Mouse (Mus musculus) heart, embryonic 10.5 days (tissue): ENCODE measurements around the gene Fam131a. TPM values are rescaled to one million over a fixed set of nuclear protein-coding genes. Genes with fewer than 3 reads are reported as not detected.

Experiments
- DNase-seq: peaks from one replicate; pipeline ENCODE4 v3.0.0-alpha.2; 2017; ENCODE audit warnings: low spot score
- H3K27ac ChIP-seq: fragments of 300-500 bp; sonication (generic); 2 replicates; pipeline ENCODE4 v1.5.1; 2016; ENCODE audit warnings: mild to moderate bottlenecking
- H3K27me3 ChIP-seq: fragments of 300-500 bp; sonication (generic); 2 replicates; pipeline ENCODE4 v1.6.1; 2016; ENCODE audit warnings: mild to moderate bottlenecking; ENCODE audit not compliant: poor library complexity, insufficient read depth, severe bottlenecking
- H3K36me3 ChIP-seq: fragments of 300-500 bp; sonication (generic); 2 replicates; pipeline ENCODE4 v1.6.1; 2016; ENCODE audit warnings: mild to moderate bottlenecking, moderate library complexity
- H3K4me1 ChIP-seq: fragments of 300-500 bp; sonication (generic); 2 replicates; pipeline ENCODE4 v1.6.1; 2016; ENCODE audit warnings: mild to moderate bottlenecking
- H3K4me3 ChIP-seq: fragments of 300-500 bp; sonication (generic); 2 replicates; pipeline ENCODE4 v1.5.1; 2016; ENCODE audit warnings: mild to moderate bottlenecking, moderate library complexity
- H3K9me3 ChIP-seq: fragments of 300-500 bp; sonication (generic); 2 replicates; pipeline ENCODE4 v1.6.1; 2016; ENCODE audit warnings: mild to moderate bottlenecking, moderate library complexity
- WGBS: fragments of 180-500 bp; shearing (Covaris S2); methylation state at CpG from one replicate; pipeline ENCODE4 v1.1.7; 2016; 5-methylcytosine and 5-hydroxymethylcytosine counted together
- polyA plus RNA-seq: library from polyadenylated mRNA; unstranded; fragments of >200 nt; fragmentation: Nextera tagmentation; extraction: Ambion mirVana; gene quantifications from 2 replicates; pipeline ENCODE4 v1.2.1, GENCODE M21; 2016

Fam131a gene
- polyA plus RNA-seq, 1 experiment from 2014 or later: 2.5 TPM

DNA sequence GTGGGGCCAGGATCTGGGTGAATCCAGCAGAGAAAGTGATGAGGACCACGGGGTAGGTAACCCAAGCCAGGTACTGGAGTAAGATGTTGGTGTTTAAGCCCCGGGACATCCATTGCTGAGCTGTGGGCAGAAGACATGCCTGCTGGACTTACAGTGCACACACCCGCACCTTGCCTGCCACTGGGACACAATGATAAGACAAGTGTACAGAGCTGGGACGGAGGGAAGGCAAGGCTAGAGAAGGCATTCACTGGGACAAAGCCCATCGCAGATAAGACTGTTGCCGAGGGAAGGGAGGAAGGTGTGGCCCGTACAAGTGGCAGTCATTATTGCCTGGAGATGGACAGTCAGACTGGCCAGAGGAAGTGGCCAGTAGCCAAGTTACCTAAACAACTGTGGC is 19.8 kb downstream of the Fam131a start:
- peaks cover 35% of the 10 kb centered on the region for H3K36me3 ChIP-seq
- DNase-seq: no peak
- H3K4me1 ChIP-seq: peaks cover 44% of the 10 kb centered on the region
- no peaks in the 10 kb centered on the region for H3K9me3 ChIP-seq
- 61% methylated on average over 7 of the region's 7 CpGs for WGBS
- H3K27me3 ChIP-seq: peaks cover 5% of the 10 kb centered on the region; the same call in 1 of the 2 replicates
- no peak overlapping the region; the same call in 1 of the 2 replicates for H3K4me3 ChIP-seq
- H3K27ac ChIP-seq: no peak overlapping the region

DNA sequence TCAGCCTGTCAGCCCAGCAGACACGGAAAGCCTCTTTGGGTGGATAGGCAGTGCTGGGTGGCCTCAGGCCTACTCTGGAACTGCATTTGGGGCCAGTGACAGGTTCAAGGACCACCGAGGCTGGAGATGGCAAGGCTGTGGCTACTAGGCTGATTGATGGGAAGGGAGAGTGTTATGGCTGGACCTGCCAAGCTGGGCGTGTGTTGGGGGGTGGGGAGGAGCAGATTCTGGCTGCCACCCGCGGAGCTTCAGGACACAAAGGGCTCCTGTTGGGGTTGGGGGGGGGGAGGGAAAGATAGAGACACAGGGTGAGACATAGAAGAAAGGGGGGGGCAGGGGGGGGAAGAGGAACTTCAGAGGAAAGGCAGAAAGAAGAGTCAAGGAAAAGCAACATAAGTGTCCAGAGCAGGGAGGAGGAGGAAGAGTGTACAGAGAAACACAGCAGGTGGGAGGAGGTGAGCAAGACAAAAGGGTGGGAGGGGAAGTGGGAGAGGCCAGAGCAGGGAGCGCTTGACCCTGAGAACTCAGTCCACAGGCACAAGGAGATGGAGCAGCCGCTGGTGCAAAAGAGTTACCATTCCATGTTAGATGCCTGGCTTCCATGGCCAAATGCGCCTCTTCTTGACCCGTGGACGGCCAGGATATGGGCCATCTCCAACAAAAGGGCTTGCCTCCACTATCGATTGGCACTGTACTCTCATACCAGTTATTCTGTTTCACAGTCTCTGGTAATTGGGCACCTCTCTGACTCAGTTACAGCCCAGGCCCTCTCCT is 21.5 kb downstream of the Fam131a start:
- DNase-seq: no peak
- Histone ChIP-seq H3K4me3 (peak overlapping the region; percentile 66), H3K4me1 (peaks cover 49% of the 10 kb centered on the region), H3K27me3 (peaks cover 5% of the 10 kb centered on the region; the same call in 1 of the 2 replicates), H3K36me3 (peaks cover 26% of the 10 kb centered on the region), H3K9me3 (no peaks in the 10 kb centered on the region), H3K27ac (peak overlapping the region; percentile 7)
- WGBS: 42% methylated on average over 11 of the region's 11 CpGs

DNA sequence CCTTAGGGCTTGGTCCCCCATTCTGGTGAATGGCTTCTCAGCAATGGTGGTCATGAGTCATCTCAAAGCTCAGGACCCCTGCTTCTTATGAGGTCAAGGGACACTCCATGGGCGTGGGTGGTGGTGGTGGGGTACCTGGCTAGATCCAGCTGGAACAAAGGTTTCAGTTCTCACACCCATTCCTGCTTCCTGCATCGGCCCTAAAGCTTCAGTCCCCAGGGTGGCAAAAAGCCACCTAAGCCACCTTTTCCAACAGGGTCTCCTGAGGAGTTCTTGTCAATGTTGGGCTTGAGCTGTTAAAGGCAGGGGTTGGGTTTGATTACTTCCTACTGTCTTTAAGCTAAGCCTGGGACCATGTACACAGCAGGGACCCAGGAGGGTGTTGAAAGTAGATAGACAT is 22.1 kb downstream of the Fam131a start:
- Histone ChIP-seq H3K4me1 (peaks cover 49% of the 10 kb centered on the region), H3K9me3 (no peaks in the 10 kb centered on the region), H3K4me3 (peak overlapping the region; percentile 66), H3K27me3 (peaks cover 5% of the 10 kb centered on the region; the same call in 1 of the 2 replicates), H3K27ac (peak overlapping the region; percentile 38; the same call in 1 of the 2 replicates), H3K36me3 (peaks cover 26% of the 10 kb centered on the region)
- WGBS: 58% methylated on average over 2 of the region's 2 CpGs
- no peak for DNase-seq

DNA sequence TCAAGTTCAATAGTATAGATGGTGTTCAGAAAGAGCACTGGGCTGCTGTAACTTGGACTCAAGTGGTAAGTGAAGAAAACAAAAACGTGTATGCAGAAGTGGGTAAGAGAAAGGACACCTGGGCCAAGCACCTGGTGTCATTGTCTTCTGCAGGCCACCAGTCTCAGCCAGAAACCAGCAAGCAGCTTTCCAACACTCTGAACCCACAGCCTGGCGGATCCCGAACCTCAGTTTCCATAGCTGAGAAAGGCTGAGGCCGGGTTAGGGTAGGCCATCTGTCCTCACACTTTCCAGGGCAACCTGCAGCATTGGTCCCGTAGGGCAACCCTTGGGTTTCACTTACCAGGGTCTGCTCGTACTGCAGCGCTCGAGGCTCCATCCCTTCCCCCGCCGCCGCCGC is 22.5 kb downstream of the Fam131a start:
- Histone ChIP-seq H3K4me1 (peaks cover 49% of the 10 kb centered on the region), H3K27me3 (peaks cover 5% of the 10 kb centered on the region; the same call in 1 of the 2 replicates), H3K27ac (peak overlapping the region; percentile 91), H3K36me3 (peaks cover 26% of the 10 kb centered on the region), H3K4me3 (peak overlapping the region; percentile 66), H3K9me3 (no peaks in the 10 kb centered on the region)
- 3% methylated on average over 12 of the region's 12 CpGs for WGBS
- DNase-seq: no peak

DNA sequence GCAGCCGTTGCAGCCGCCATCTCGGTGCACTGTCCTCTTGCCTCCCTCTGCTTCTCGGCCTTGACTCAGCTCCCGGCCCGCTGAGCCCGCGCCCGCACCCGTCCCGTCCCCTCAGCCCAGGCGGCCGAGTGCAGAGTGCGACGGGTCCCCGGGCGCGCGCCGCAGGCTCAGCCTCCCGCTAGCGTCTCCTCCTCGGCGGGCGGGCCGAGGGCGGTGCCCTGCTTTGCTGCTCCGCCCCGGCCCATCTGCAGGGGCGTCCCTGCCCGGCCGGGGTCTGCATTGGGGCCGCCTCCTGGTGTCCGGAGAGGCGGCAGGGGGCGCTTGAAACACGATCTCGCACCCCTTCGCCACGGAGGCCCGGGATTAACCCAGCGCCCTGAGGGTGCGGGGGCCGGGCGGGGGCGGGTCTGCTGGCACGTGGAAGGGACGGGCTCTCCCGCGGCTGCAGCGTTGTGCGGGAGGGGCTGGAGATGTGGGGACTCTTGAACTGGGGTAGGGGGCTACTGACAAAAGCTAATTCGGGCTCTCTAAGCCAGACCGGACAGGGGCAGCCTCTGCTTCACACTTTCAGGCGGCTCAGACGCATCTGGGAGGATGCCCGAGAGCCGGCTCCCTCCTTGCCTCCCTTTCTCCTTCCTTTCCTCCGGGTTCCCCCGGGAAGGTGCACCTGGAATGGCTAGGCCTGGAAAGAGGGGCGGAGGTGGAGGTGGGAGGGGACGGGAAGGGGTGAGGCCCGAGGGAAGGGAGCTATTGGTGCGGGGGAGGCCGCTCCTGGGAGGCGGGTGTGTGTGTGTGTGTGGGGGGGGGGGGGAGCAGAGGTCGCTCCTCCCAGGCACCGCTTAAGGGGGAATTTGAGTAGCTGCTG is 23.2 kb downstream of the Fam131a start:
- peak overlapping the region; percentile 91 for H3K27ac ChIP-seq
- peak; percentile 93 for DNase-seq
- no peaks in the 10 kb centered on the region for H3K9me3 ChIP-seq
- peaks cover 49% of the 10 kb centered on the region for H3K4me1 ChIP-seq
- H3K27me3 ChIP-seq: peaks cover 5% of the 10 kb centered on the region; the same call in 1 of the 2 replicates
- under 1% methylated on average over 65 of the region's 68 CpGs for WGBS
- peaks cover 26% of the 10 kb centered on the region for H3K36me3 ChIP-seq
- peak overlapping the region; percentile 66 for H3K4me3 ChIP-seq

DNA sequence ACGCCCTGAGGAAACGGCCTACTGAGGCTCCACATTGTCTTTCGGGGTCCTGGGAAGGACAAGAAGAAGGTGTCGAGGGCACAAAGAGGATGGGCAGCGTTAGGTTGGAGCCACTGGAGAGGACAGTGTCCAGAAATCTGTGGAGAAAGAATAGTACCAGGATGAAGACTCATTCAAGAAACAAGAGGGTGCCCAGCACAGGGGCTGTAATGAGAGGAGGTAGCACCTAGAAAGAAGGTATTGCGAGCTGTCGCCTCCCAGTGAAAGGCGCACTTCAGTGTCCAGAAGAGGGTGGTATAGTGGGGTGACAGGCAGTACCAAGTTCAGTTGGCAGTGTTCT is 23.8 kb downstream of the Fam131a start:
- H3K4me3 ChIP-seq: peak overlapping the region; percentile 66
- H3K4me1 ChIP-seq: peaks cover 49% of the 10 kb centered on the region
- H3K9me3 ChIP-seq: no peaks in the 10 kb centered on the region
- peaks cover 26% of the 10 kb centered on the region for H3K36me3 ChIP-seq
- WGBS: 0% methylated on average over 8 of the region's 8 CpGs
- H3K27ac ChIP-seq: peak overlapping the region; percentile 91
- no peak for DNase-seq
- H3K27me3 ChIP-seq: peaks cover 5% of the 10 kb centered on the region; the same call in 1 of the 2 replicates

DNA sequence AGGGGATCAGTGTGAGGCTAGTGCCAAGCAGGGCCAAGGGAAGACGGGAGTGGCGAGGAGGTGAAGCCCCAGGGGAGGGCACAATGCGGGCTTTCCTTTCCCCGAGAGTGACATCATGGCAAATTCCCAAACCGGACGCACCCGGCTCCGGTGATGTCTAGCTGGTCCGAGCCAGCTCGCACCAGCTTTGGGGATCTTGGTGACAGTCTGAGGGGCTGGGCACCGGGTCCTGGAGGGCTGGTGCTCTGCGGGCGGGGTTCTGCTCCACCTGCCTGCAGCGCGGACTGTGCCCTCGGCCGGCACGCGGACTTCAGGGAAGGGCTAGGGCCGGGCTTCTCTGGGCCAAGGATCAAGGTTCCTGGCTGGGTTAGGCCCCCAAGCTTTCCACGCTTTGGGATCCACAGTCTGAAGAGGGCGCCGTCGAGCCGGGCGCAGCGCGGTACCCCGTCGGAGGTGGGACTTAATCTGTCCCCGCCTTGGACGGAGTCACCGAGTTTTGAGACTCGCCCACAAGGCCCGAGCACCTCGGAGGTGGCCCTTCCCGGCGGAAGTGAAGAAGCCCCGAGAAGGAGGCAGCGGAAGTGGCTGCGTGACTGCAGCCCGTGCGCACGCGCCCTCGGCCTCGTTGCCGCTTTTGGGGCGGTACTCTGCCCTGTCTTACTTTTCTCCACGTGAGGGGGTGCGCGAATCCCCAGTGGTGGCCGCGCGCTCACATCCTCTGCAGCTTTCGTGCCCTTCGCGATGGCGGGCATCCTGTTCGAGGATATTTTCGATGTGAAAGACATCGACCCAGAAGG is 24.3 kb downstream of the Fam131a start, which contains the start of the genes Polr2h and Clcn2:
TSS of gene Polr2h (plus strand) at position 485 of the 797 bp plus-strand sequence.
TSS of gene Clcn2 (minus strand) at position 566 of the 797 bp plus-strand sequence.
- Histone ChIP-seq H3K4me3 (peak within 1 kb of the TSS; percentile 66), H3K27ac (peak within 1 kb of the TSS; percentile 91), H3K36me3 (peaks cover 26% of the 10 kb centered on the region), H3K27me3 (peaks cover 5% of the 10 kb centered on the region; the same call in 1 of the 2 replicates), H3K9me3 (no peaks in the 10 kb centered on the region), H3K4me1 (peaks cover 49% of the 10 kb centered on the region)
- WGBS: under 1% methylated on average over 62 of the region's 62 CpGs
- DNase-seq: peak; percentile 99

DNA sequence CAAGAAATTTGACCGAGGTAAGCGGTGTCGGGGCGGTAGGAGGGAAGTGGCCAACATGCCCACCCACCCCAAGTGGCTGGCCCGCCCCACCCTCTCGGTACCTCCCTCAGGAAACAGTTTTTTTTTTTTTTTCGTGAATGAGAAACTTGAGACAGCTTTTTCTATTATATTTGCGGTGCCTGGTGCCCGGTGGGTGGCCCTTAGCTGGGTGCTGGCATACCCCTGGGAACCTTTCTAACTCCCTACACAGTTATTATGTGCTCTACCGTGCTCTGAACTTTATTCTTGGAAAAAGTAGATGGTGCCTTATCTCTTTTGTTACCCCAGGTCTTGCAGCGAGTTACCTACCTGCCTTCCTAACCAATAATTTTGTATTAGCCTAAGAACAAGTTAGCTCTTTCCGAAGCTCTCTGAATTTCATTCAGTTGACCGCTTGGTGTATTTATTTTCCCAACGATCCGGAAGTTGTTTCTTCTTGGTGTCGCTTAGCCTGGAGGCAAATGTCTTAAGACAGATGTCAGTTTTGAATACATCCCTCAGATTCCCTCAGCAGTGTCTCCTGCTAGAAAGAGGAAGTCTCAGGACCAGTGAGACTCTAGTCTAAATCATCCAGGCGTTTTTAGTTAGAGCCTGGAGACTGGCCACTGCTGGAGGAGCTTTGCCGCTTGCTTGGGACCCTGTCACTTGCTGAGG is 25.1 kb downstream of the Fam131a start:
- H3K9me3 ChIP-seq: no peaks in the 10 kb centered on the region
- DNase-seq: no peak
- H3K27ac ChIP-seq: peak overlapping the region; percentile 91
- WGBS: 3% methylated on average over 18 of the region's 18 CpGs
- peaks cover 46% of the 10 kb centered on the region for H3K4me1 ChIP-seq
- H3K4me3 ChIP-seq: peak overlapping the region; percentile 66
- H3K36me3 ChIP-seq: peaks cover 27% of the 10 kb centered on the region
- peaks cover 5% of the 10 kb centered on the region; the same call in 1 of the 2 replicates for H3K27me3 ChIP-seq

DNA sequence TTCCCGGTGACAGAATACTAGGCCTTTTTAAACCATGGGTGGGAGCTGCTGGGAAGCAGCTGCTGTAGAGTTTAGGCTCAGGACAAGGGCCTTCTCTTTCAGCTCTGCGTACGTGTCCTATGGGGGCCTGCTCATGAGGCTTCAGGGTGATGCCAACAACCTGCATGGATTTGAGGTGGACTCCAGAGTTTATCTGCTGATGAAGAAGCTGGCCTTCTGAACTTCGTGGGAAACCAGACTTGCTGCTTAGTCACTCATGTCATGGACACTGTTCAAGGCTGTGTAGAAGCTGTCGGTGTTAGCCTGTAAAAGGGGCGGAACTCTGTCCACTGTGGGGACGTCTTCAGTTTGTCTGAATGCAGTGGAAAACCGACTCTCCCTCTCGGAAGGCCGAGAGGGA is 28.8 kb downstream of the Fam131a start:
- Histone ChIP-seq H3K4me3 (no peak overlapping the region), H3K36me3 (peaks cover 27% of the 10 kb centered on the region), H3K27ac (no peak overlapping the region), H3K4me1 (peaks cover 10% of the 10 kb centered on the region), H3K27me3 (peaks cover 8% of the 10 kb centered on the region; the same call in 1 of the 2 replicates), H3K9me3 (no peaks in the 10 kb centered on the region)
- no peak for DNase-seq
- 75% methylated on average over 10 of the region's 10 CpGs for WGBS

DNA sequence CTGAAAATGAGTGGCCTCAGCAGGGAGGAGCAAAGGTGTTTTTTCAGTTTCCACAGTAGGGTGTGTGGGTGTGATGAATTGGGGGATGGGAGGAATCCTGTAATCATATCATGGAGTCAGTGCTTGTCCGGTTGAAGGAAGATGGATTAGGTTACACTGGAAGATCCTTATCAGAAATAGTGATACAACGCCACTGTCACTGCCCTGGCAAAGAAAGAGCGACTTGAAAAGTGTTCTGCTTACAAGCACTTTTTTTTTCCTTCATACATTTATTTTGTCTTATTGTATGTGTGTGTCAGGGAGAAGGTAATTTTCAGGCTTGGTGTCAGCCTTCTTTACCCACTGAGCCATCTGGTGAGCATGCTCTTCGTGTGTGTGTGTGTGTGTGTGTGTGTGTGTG is 29.7 kb downstream of the Fam131a start:
- Histone ChIP-seq H3K27me3 (peaks cover 8% of the 10 kb centered on the region; the same call in 1 of the 2 replicates), H3K36me3 (peaks cover 27% of the 10 kb centered on the region), H3K4me3 (no peak overlapping the region), H3K27ac (no peak overlapping the region), H3K4me1 (peaks cover 6% of the 10 kb centered on the region), H3K9me3 (no peaks in the 10 kb centered on the region)
- WGBS: 45% methylated on average over 4 of the region's 4 CpGs
- no peak for DNase-seq

DNA sequence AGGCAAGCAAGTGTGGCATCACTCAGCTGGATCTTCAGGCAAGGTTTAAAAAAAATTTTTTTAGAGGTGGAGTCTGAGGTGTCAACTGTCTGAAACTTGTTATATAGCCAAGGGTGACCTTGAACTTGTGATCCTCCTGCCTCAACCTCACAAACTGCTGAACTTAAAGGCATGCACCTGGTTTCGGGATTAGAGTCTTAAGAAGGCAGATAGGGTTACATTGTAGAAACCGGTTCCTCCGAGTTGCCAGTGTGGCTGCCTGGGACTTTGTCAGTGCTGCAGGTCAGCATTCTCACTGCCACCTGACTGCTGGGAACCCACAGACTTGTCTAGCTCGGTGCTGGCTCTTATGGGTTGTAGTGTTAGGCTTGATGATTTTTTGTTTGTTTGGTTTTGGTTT is 30.2 kb downstream of the Fam131a start:
- H3K27me3 ChIP-seq: peaks cover 8% of the 10 kb centered on the region; the same call in 1 of the 2 replicates
- H3K36me3 ChIP-seq: peaks cover 27% of the 10 kb centered on the region
- no peak overlapping the region for H3K4me3 ChIP-seq
- H3K4me1 ChIP-seq: peaks cover 6% of the 10 kb centered on the region
- no peak overlapping the region for H3K27ac ChIP-seq
- no peaks in the 10 kb centered on the region for H3K9me3 ChIP-seq
- WGBS: 28% methylated on average over 4 of the region's 4 CpGs
- no peak for DNase-seq

DNA sequence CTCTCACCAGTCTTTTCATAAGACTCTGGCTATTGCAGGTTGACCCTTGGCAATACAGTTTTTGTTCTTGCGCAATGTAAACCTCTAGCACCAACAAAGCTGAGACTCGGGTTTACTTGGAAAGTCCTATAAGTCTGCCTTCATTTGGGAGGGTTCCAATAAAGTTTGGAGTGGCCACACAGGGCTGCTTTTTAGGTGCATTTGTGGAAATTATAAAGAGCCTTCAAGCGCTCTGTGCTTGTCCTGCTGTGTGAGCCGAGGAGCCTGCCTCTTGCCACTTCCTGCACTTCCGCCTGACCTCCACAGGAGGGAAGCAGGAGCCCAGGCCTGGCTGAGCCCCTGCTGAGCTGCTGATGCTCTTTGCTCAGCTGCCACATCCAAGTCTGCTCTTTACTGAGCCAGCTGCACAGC is 31.3 kb downstream of the Fam131a start:
- no peak for DNase-seq
- 27% methylated on average over 5 of the region's 5 CpGs for WGBS
- H3K27ac ChIP-seq: no peak overlapping the region
- no peaks in the 10 kb centered on the region for H3K9me3 ChIP-seq
- H3K36me3 ChIP-seq: peaks cover 27% of the 10 kb centered on the region
- no peak overlapping the region for H3K4me3 ChIP-seq
- no peaks in the 10 kb centered on the region for H3K4me1 ChIP-seq
- H3K27me3 ChIP-seq: peaks cover 8% of the 10 kb centered on the region; the same call in 1 of the 2 replicates
